Mouse (Mus musculus) limb, embryonic 10.5 days (tissue): Measurements from ENCODE around the gene Uroc1. TPM values are rescaled to one million over a fixed set of nuclear protein-coding genes. Genes with fewer than 3 reads are reported as not detected.

ENCODE experiments used
- DNase-seq: peaks from one replicate; pipeline ENCODE4 v3.0.0-alpha.2; 2017; ENCODE audit warnings: low spot score
- H3K27ac ChIP-seq: fragments of 300-500 bp; sonication (generic); 2 replicates; pipeline ENCODE4 v1.5.1; 2016; ENCODE audit warnings: mild to moderate bottlenecking
- H3K27me3 ChIP-seq: fragments of 300-500 bp; sonication (generic); 2 replicates; pipeline ENCODE4 v1.6.1; 2016; ENCODE audit warnings: low read depth, mild to moderate bottlenecking; ENCODE audit not compliant: poor library complexity, severe bottlenecking
- H3K36me3 ChIP-seq: fragments of 300-500 bp; sonication (generic); 2 replicates; pipeline ENCODE4 v1.6.1; 2016; ENCODE audit warnings: mild to moderate bottlenecking, moderate library complexity
- H3K4me1 ChIP-seq: fragments of 300-500 bp; sonication (generic); 2 replicates; pipeline ENCODE4 v1.6.1; 2016
- H3K4me3 ChIP-seq: fragments of 300-500 bp; sonication (generic); 2 replicates; pipeline ENCODE4 v1.5.1; 2016; ENCODE audit warnings: mild to moderate bottlenecking, moderate library complexity
- H3K9me3 ChIP-seq: fragments of 300-500 bp; sonication (generic); replicated peaks from 2 replicates; pipeline ENCODE4 v1.6.1; 2016; ENCODE audit warnings: mild to moderate bottlenecking
- WGBS: fragments of 180-500 bp; shearing (Covaris S2); methylation state at CpG from one replicate; pipeline ENCODE4 v1.1.7; 2016; 5-methylcytosine and 5-hydroxymethylcytosine counted together
- polyA plus RNA-seq: library from polyadenylated mRNA; unstranded; fragments of >200 nt; fragmentation: Nextera tagmentation; extraction: Ambion mirVana; gene quantifications from 2 replicates; pipeline ENCODE4 v1.2.1, GENCODE M21; 2016

Uroc1 gene
- polyA plus RNA-seq, 1 experiment from 2014 or later: 0.15 TPM

GRCm38 (mm10) chr6:90324026-90324425 lies 9.1 kb upstream of the Uroc1 start:
- Histone ChIP-seq H3K4me3 (no peak overlapping the region), H3K27ac (no peak overlapping the region), H3K27me3 (peaks cover 29% of the 10 kb centered on the region; the same call in 1 of the 2 replicates), H3K36me3 (no peaks in the 10 kb centered on the region), H3K4me1 (peaks cover 7% of the 10 kb centered on the region), H3K9me3 (no peaks in the 10 kb centered on the region)
- DNase-seq: no peak
- WGBS: 87% methylated on average over 3 of the region's 3 CpGs

- Histone ChIP-seq H3K27ac (no peak overlapping the region), H3K9me3 (no peaks in the 10 kb centered on the region), H3K27me3 (peaks cover 29% of the 10 kb centered on the region; the same call in 1 of the 2 replicates), H3K4me3 (no peak overlapping the region), H3K36me3 (no peaks in the 10 kb centered on the region), H3K4me1 (peaks cover 7% of the 10 kb centered on the region)
- no peak for DNase-seq
- WGBS: 68% methylated on average over 3 of the region's 3 CpGs
Measured at GRCm38 (mm10) chr6:90324463-90324862, 8.6 kb upstream of the Uroc1 start.

DNA sequence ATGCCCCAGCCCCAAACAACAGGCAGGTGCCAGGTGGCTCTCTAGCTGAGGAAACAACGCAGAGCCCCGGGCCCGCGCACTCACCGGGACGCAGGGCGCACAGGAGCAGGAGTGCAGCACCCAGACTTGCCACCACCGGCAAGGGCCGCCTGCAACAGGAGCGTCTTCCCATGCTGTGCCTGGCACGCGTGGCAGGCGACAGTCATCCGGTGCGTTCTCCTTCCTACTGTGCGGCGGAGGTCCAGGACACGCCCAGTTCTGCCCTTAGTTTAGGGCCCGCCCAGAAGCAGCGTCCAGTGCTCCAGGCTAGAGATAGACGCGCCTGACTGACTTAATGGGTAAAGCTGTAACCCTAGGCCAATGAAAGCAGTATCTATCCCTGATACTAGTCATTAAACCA lies 8.1 kb upstream of the Uroc1 start, which contains the start of gene Chst13:
Gene Chst13, minus strand, starts transcription at position 195 of the 400 bp plus-strand sequence.
- DNase-seq: peak; percentile 35
- H3K4me3 ChIP-seq: peak within 1 kb of the TSS; percentile 42
- WGBS: 6% methylated on average over 22 of the region's 22 CpGs
- no peaks in the 10 kb centered on the region for H3K9me3 ChIP-seq
- no peaks in the 10 kb centered on the region for H3K36me3 ChIP-seq
- H3K27me3 ChIP-seq: peaks cover 29% of the 10 kb centered on the region; the same call in 1 of the 2 replicates
- peaks cover 7% of the 10 kb centered on the region for H3K4me1 ChIP-seq
- H3K27ac ChIP-seq: no peak within 1 kb of the TSS

- Histone ChIP-seq H3K9me3 (no peaks in the 10 kb centered on the region), H3K4me3 (no peak overlapping the region), H3K27ac (no peak overlapping the region), H3K36me3 (no peaks in the 10 kb centered on the region), H3K27me3 (peaks cover 29% of the 10 kb centered on the region; the same call in 1 of the 2 replicates), H3K4me1 (peaks cover 7% of the 10 kb centered on the region)
- no peak for DNase-seq
- WGBS: 24% methylated on average over 6 of the region's 6 CpGs
Measured at GRCm38 (mm10) chr6:90327670-90328069, 5.4 kb upstream of the Uroc1 start.

DNA sequence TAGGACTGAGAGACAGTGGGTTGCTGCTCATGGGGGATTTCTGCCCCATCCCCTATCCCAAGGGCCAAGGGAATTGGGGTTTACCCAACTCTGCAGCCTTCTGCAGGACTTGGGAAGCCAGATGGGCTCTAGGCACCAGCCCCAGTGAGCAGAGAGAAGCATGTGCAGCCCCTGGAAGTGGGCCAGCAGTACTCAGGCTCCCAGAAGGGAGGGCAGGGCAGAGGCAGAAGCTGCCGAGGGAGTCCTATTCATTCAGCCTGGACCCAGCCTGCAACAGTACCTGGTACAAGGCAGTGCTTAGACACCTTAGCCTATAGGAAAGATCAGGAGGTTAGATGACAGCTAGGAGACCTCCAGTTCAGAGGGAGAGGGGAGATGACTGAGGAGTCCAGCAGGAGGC lies 3.1 kb upstream of the Uroc1 start:
- Histone ChIP-seq H3K4me3 (no peak overlapping the region), H3K4me1 (peaks cover 5% of the 10 kb centered on the region), H3K27ac (no peak overlapping the region), H3K9me3 (no peaks in the 10 kb centered on the region), H3K27me3 (peaks cover 16% of the 10 kb centered on the region; the same call in 1 of the 2 replicates), H3K36me3 (no peaks in the 10 kb centered on the region)
- WGBS: 64% methylated on average over 1 of the region's 1 CpGs
- no peak for DNase-seq

- H3K36me3 ChIP-seq: no peaks in the 10 kb centered on the region
- no peaks in the 10 kb centered on the region for H3K9me3 ChIP-seq
- no peaks in the 10 kb centered on the region for H3K4me1 ChIP-seq
- 89% methylated on average over 3 of the region's 3 CpGs for WGBS
- DNase-seq: no peak
- no peaks in the 10 kb centered on the region for H3K27me3 ChIP-seq
- H3K4me3 ChIP-seq: no peak overlapping the region
- H3K27ac ChIP-seq: no peak overlapping the region
Measured at GRCm38 (mm10) chr6:90334244-90334643, 1.2 kb downstream of the Uroc1 start.

- Histone ChIP-seq H3K9me3 (no peaks in the 10 kb centered on the region), H3K27ac (no peak overlapping the region), H3K4me1 (no peaks in the 10 kb centered on the region), H3K4me3 (no peak overlapping the region), H3K27me3 (no peaks in the 10 kb centered on the region), H3K36me3 (no peaks in the 10 kb centered on the region)
- DNase-seq: no peak
- 93% methylated on average over 2 of the region's 2 CpGs for WGBS
Measured at GRCm38 (mm10) chr6:90342343-90342742, 9.3 kb downstream of the Uroc1 start.

DNA sequence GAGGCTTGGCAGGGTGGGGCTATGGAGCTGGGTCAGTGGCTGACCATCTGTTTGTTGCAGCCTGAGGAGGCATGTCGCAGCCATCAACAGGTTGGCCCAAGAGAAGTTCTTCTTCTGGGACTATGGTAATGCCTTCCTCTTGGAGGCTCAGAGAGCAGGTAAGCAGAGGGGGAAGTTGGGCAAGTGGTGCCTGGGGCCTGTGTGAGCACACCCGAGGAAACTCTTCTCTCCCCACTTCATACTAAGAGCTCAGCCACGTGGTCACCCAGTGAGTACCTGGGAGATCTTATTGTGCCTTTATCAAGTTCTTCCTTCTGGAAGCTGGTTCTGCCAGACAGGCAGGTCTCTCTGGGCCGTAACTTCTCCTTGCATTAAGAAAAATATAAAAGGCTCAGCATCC lies 14.1 kb downstream of the Uroc1 start:
- DNase-seq: no peak
- Histone ChIP-seq H3K9me3 (no peaks in the 10 kb centered on the region), H3K4me1 (peaks cover 7% of the 10 kb centered on the region; the same call in 1 of the 2 replicates), H3K27me3 (no peaks in the 10 kb centered on the region), H3K4me3 (no peak overlapping the region), H3K36me3 (no peaks in the 10 kb centered on the region), H3K27ac (no peak overlapping the region)
- 82% methylated on average over 4 of the region's 4 CpGs for WGBS

DNA sequence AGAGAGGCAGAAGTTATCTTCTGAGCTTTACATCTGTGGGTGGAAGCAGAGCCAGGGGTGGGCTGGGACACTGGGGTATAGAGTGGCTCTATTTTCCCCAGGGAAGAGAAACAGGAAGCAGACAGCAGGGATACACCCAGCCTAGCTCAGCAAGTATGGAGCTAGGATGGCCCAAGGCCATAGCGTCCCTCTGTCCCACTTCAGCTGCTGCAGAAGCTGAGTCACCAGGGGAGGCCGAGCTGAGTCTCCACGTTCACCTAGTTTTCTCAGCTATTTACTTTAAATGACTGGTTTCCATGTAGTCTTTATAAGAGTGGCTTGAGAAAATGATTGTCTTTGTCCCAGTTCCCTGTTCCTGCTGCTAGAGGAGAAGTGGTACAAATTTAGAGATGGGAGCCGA lies 15.4 kb downstream of the Uroc1 start:
- Histone ChIP-seq H3K9me3 (no peaks in the 10 kb centered on the region), H3K27ac (no peak overlapping the region), H3K4me3 (no peak overlapping the region), H3K36me3 (no peaks in the 10 kb centered on the region), H3K27me3 (no peaks in the 10 kb centered on the region), H3K4me1 (peaks cover 7% of the 10 kb centered on the region; the same call in 1 of the 2 replicates)
- WGBS: 87% methylated on average over 4 of the region's 4 CpGs
- DNase-seq: no peak

GRCm38 (mm10) chr6:90350011-90350410 lies 16.9 kb downstream of the Uroc1 start:
- DNase-seq: no peak
- Histone ChIP-seq H3K4me1 (peaks cover 7% of the 10 kb centered on the region; the same call in 1 of the 2 replicates), H3K4me3 (no peak overlapping the region), H3K36me3 (no peaks in the 10 kb centered on the region), H3K27ac (no peak overlapping the region), H3K9me3 (no peaks in the 10 kb centered on the region), H3K27me3 (no peaks in the 10 kb centered on the region)
- 59% methylated on average over 2 of the region's 2 CpGs for WGBS

- Histone ChIP-seq H3K27ac (no peak overlapping the region), H3K9me3 (no peaks in the 10 kb centered on the region), H3K36me3 (no peaks in the 10 kb centered on the region), H3K27me3 (no peaks in the 10 kb centered on the region), H3K4me1 (peaks cover 16% of the 10 kb centered on the region), H3K4me3 (no peak overlapping the region)
- no peak for DNase-seq
- WGBS: 74% methylated on average over 5 of the region's 5 CpGs
Measured at GRCm38 (mm10) chr6:90358142-90358541, 25.1 kb downstream of the Uroc1 start.

DNA sequence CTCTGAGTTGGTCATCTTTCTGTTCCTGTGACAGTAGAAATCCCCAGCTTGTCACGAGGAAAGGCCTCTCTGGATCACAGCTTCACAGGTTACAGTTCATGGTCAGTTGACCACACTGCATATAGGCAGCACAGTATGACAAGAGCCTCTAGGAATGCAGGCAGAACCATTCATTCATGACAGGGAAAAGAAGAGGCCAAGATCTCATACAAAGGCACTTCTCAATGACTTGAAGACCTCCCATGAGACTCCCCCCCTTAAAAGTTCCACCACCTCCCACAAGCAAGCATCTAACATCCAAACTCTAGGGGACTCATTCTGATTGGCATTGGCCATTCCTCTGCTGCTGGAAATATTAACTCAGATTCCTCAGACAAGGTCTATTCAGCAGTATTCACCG lies 26.4 kb downstream of the Uroc1 start:
- Histone ChIP-seq H3K4me1 (peaks cover 16% of the 10 kb centered on the region), H3K9me3 (no peaks in the 10 kb centered on the region), H3K36me3 (no peaks in the 10 kb centered on the region), H3K4me3 (no peak overlapping the region), H3K27me3 (no peaks in the 10 kb centered on the region), H3K27ac (peak overlapping the region; percentile 71)
- no peak for DNase-seq
- 88% methylated on average over 2 of the region's 2 CpGs for WGBS

DNA sequence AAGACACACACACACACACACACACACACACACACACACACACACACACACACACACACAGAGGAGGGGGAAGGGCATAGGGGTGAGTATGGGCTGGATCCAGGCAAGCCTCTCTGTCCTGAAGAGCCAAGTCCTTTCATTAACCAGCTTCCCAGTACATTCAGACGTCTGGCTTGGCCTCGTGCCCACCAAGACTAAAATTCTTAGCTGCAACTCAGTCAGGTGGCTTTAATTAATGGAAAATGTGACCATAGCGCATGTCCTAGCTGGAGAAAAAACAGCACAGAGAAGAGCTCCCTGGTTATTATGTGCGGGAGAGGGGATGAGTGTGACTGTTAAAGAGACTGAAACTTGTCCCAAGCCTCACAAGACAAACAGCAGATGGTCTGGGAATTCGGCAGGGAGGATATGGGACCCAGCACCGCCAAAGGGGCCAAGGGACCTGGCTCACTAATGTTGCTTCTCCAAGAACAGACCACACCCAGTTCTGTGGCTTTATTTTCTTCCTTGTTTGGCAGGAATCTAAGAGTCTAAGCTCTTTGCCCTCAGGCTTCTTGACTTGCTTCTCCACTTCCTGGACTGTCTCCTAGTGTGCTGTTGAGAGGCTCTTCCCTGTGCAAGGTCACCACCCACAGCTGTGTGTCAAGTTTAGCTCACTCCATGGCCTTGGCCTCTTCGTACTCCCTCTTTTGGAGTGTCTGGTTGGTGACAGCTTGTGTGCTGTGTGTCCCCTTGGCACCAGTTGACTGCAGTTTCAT lies 27.1 kb downstream of the Uroc1 start:
- Histone ChIP-seq H3K4me1 (peaks cover 16% of the 10 kb centered on the region), H3K4me3 (no peak overlapping the region), H3K36me3 (no peaks in the 10 kb centered on the region), H3K27me3 (no peaks in the 10 kb centered on the region), H3K27ac (peak overlapping the region; percentile 71), H3K9me3 (no peaks in the 10 kb centered on the region)
- peak; percentile 54 for DNase-seq
- WGBS: 44% methylated on average over 7 of the region's 7 CpGs
